Mouse (Mus musculus) ES-Bruce4 (cell line): ENCODE measurements at regions not wholly inside any gene's neighbourhood (a gene's known extent, or its start where the extent isn't known, plus 50 kb on each side); places are given as distances from the start of the nearest gene placed in this dataset.

ENCODE experiments used
- CTCF ChIP-seq: IDR thresholded peaks from one replicate; pipeline ENCODE4 v1.8.1; 2011; ENCODE audit warnings: low read depth, low read length
- POLR2A ChIP-seq: IDR thresholded peaks from one replicate; pipeline ENCODE4 v1.8.1; 2011; ENCODE audit warnings: low read length; ENCODE audit not compliant: insufficient read depth

GRCm38 (mm10) chr16:21281958-21282730 is 77.6 kb downstream of the Ephb3 start:
- no peak for TF ChIP-seq CTCF
- TF ChIP-seq POLR2A: no peak
